Mouse (Mus musculus) ES-E14 (cell line): ENCODE measurements around the gene Cmas. TPM values are rescaled to one million over a fixed set of nuclear protein-coding genes. Genes with fewer than 3 reads are reported as not detected.
A peak's percentile ranks its signal among the peaks of the same experiment; 100 is the strongest.

Source experiments
- DNase-seq: peaks from one replicate; pipeline ENCODE4 v3.0.0-alpha.2; 2013; ENCODE audit warnings: low read depth, low spot score
- H3K27ac ChIP-seq: 2 replicates; pipeline ENCODE4 v1.5.1; 2012; ENCODE audit warnings: low read depth, mild to moderate bottlenecking, low read length, moderate library complexity, mixed read lengths; ENCODE audit not compliant: poor library complexity, insufficient read depth, severe bottlenecking
- H3K36me3 ChIP-seq: 2 replicates; pipeline ENCODE4 v1.6.1; 2012; ENCODE audit warnings: mild to moderate bottlenecking, low read length, moderate library complexity, mixed read lengths; ENCODE audit not compliant: control insufficient read depth, poor library complexity, insufficient read depth, severe bottlenecking
- H3K4me1 ChIP-seq, 2 experiments: fragments of 150-350 bp in 1 of 2; sonication (generic) in 1 of 2; 2 replicates each; pipeline ENCODE4 v1.6.1; 2012; ENCODE audit warnings: low read length in 2 of 2, mild to moderate bottlenecking in 1 of 2, mixed read lengths in 1 of 2; ENCODE audit not compliant: control insufficient read depth in 2 of 2, insufficient read depth in 2 of 2, poor library complexity in 1 of 2
- H3K4me3 ChIP-seq, 2 experiments: fragments of 150-350 bp in 1 of 2; sonication (generic) in 1 of 2; 2 replicates each; pipeline ENCODE4 v1.5.1; 2012; ENCODE audit warnings: low read length in 2 of 2, low read depth in 1 of 2, mild to moderate bottlenecking in 1 of 2, mixed read lengths in 1 of 2; ENCODE audit not compliant: insufficient read depth in 1 of 2, poor library complexity in 1 of 2, severe bottlenecking in 1 of 2
- H3K9ac ChIP-seq: 2 replicates; pipeline ENCODE4 v1.6.1; 2012; ENCODE audit warnings: low read depth, mild to moderate bottlenecking, low read length, mixed read lengths; ENCODE audit not compliant: poor library complexity, insufficient read depth, severe bottlenecking
- H3K9me3 ChIP-seq: fragments of 150-350 bp; sonication (generic); 2 replicates; pipeline ENCODE4 v1.6.1; 2012; ENCODE audit warnings: low read depth, mild to moderate bottlenecking, low read length; ENCODE audit not compliant: control insufficient read depth, insufficient read depth
- CHD2 ChIP-seq: IDR thresholded peaks from 2 replicates; pipeline ENCODE4 v1.6.1; 2014; ENCODE audit warnings: mild to moderate bottlenecking, low read depth, low read length, inconsistent platforms
- HCFC1 ChIP-seq: IDR thresholded peaks from 2 replicates; pipeline ENCODE4 v1.6.1; 2012; ENCODE audit warnings: low read length, inconsistent platforms, borderline replicate concordance; ENCODE audit not compliant: insufficient read depth
- MAFK ChIP-seq: IDR thresholded peaks from 2 replicates; pipeline ENCODE4 v1.6.1; 2014; ENCODE audit warnings: mild to moderate bottlenecking, low read depth, low read length, inconsistent platforms; ENCODE audit not compliant: insufficient read depth
- ZC3H11A ChIP-seq: IDR thresholded peaks from 2 replicates; pipeline ENCODE4 v1.6.1; 2012; ENCODE audit warnings: low read depth, mild to moderate bottlenecking, inconsistent platforms, low read length, borderline replicate concordance
- ZNF384 ChIP-seq: IDR thresholded peaks from 2 replicates; pipeline ENCODE4 v1.6.1; 2012; ENCODE audit warnings: low read depth, low read length, inconsistent platforms
- in situ Hi-C, 2 experiments: fragments of 600-800 bp; cut with MboI; formaldehyde crosslinking; loops; one replicate each; pipeline ENCODE4 v1.15.1; 2025; ENCODE audit warnings: low sequenced_read_pairs in 2 of 2, inconsistent platforms in 1 of 2; ENCODE audit not compliant: unreplicated experiment in 2 of 2
- total RNA-seq: library from RNA; depleted of rRNA; stranded (reverse); fragments of 300-350 nt; gene quantifications from 2 replicates; pipeline ENCODE4 v1.2.3, GENCODE M21; 2012

The Cmas gene
- total RNA-seq, 1 experiment = 61.0 TPM

GRCm38 (mm10) chr6:142771643-142772042 is 15.2 kb downstream of the Cmas start:
- Histone ChIP-seq H3K9me3 (no peaks in the 10 kb centered on the region), H3K36me3 (peaks cover 38% of the 10 kb centered on the region), H3K4me3 (no peak overlapping the region), H3K9ac (no peak overlapping the region), H3K27ac (no peak overlapping the region), H3K4me1 (peaks cover 0 to 6% of the 10 kb centered on the region in 2 experiments; a peak in 1 of 4 replicates)
- no peak for DNase-seq
- in situ Hi-C loops = no loop called here
- TF ChIP-seq ZNF384 (no peak), CHD2 (no peak), MAFK (no peak), ZC3H11A (no peak), HCFC1 (no peak)

- no peak for DNase-seq
- H3K36me3 ChIP-seq = peaks cover 28% of the 10 kb centered on the region
Observed at GRCm38 (mm10) chr6:142773566-142773965, 17.1 kb downstream of the Cmas start.

GRCm38 (mm10) chr6:142776935-142777334 is 20.4 kb downstream of the Cmas start:
- H3K36me3 ChIP-seq = peaks cover 12% of the 10 kb centered on the region; the same call in 1 of the 2 replicates
- peaks cover 0 to 6% of the 10 kb centered on the region in 2 experiments; a peak in 2 of 4 replicates for H3K4me1 ChIP-seq
- no peak overlapping the region for H3K9ac ChIP-seq
- H3K4me3 ChIP-seq = no peak overlapping the region
- no peak overlapping the region for H3K27ac ChIP-seq
- no peak for TF ChIP-seq ZNF384
- no peak for TF ChIP-seq ZC3H11A
- no peak for TF ChIP-seq HCFC1
- TF ChIP-seq MAFK = no peak
- no peak for TF ChIP-seq CHD2
- in situ Hi-C loops = no loop called here
- no peaks in the 10 kb centered on the region for H3K9me3 ChIP-seq
- DNase-seq = no peak

More at GRCm38 (mm10) chr6:142773566-142773965, 17.1 kb downstream of the Cmas start:
- Histone ChIP-seq H3K4me1 (peaks cover 0 to 6% of the 10 kb centered on the region in 2 experiments; a peak in 1 of 4 replicates), H3K4me3 (no peak overlapping the region), H3K27ac (no peak overlapping the region), H3K9me3 (no peaks in the 10 kb centered on the region), H3K9ac (no peak overlapping the region)
- no peak for TF ChIP-seq CHD2
- peak; percentile 54; the same call in 1 of the 2 replicates for TF ChIP-seq MAFK
- TF ChIP-seq ZC3H11A = no peak
- TF ChIP-seq ZNF384 = no peak
- TF ChIP-seq HCFC1 = no peak
- in situ Hi-C loops = no loop called here

- TF ChIP-seq ZNF384 (no peak), MAFK (no peak), ZC3H11A (no peak), HCFC1 (no peak), CHD2 (no peak)
- Histone ChIP-seq H3K9me3 (no peaks in the 10 kb centered on the region), H3K9ac (no peak overlapping the region), H3K36me3 (peaks cover 2% of the 10 kb centered on the region; the same call in 1 of the 2 replicates), H3K4me1 (peaks cover 0 to 6% of the 10 kb centered on the region in 2 experiments; a peak in 2 of 4 replicates), H3K27ac (no peak overlapping the region), H3K4me3 (no peak overlapping the region)
- in situ Hi-C loops = no loop called here
- no peak for DNase-seq
Observed at GRCm38 (mm10) chr6:142779045-142779811, 22.7 kb downstream of the Cmas start.
